Mouse (Mus musculus) intestine, postnatal 0 days (tissue): Measurements from ENCODE around the gene AC131692.1. TPM values are rescaled to one million over a fixed set of nuclear protein-coding genes. Genes with fewer than 3 reads are reported as not detected.
A peak's percentile ranks its signal among the peaks of the same experiment; 100 is the strongest.

ENCODE experiments used
- ATAC-seq: fragments of 200-750 bp; cut with Nextera tagmentation; 2 replicates; pipeline ENCODE4 v1.8.0; 2017; ENCODE audit warnings: mild to moderate bottlenecking, moderate TSS enrichment, moderate library complexity
- H3K27ac ChIP-seq: fragments of 300-500 bp; sonication (generic); 2 replicates; pipeline ENCODE4 v1.5.1; 2014; ENCODE audit warnings: mild to moderate bottlenecking, low read depth, low read length, moderate library complexity
- H3K27me3 ChIP-seq: fragments of 300-500 bp; sonication (generic); replicated peaks from 2 replicates; pipeline ENCODE4 v1.6.1; 2014; ENCODE audit warnings: low read length, mixed read lengths; ENCODE audit not compliant: control insufficient read depth, insufficient read depth
- H3K36me3 ChIP-seq: fragments of 300-500 bp; sonication (generic); 2 replicates; pipeline ENCODE4 v1.6.1; 2014; ENCODE audit warnings: mild to moderate bottlenecking, moderate library complexity; ENCODE audit not compliant: control insufficient read depth, insufficient read depth
- H3K4me1 ChIP-seq: fragments of 300-500 bp; sonication (generic); replicated peaks from 2 replicates; pipeline ENCODE4 v1.6.1; 2014; ENCODE audit warnings: antibody characterized with exemption, low read length, mixed read lengths; ENCODE audit not compliant: control insufficient read depth, insufficient read depth
- H3K4me2 ChIP-seq: fragments of 300-500 bp; sonication (generic); replicated peaks from 2 replicates; pipeline ENCODE4 v1.6.1; 2014; ENCODE audit warnings: low read depth, mild to moderate bottlenecking, moderate library complexity
- H3K4me3 ChIP-seq: fragments of 300-500 bp; sonication (generic); 2 replicates; pipeline ENCODE4 v1.5.1; 2014; ENCODE audit warnings: low read depth, low read length
- H3K9ac ChIP-seq: fragments of 300-500 bp; sonication (generic); 2 replicates; pipeline ENCODE4 v1.6.1; 2014; ENCODE audit warnings: mild to moderate bottlenecking, low read depth, low read length
- H3K9me3 ChIP-seq: fragments of 300-500 bp; sonication (generic); 2 replicates; pipeline ENCODE4 v1.6.1; 2016; ENCODE audit warnings: mixed run types; ENCODE audit not compliant: control insufficient read depth
- CTCF ChIP-seq: sonication (generic); IDR thresholded peaks from 2 replicates; pipeline ENCODE4 v1.5.1; 2016; ENCODE audit warnings: low read depth, mild to moderate bottlenecking, control low read depth, antibody characterized with exemption, moderate library complexity
- WGBS: fragments of 180-500 bp; shearing (Covaris S2); extraction: QIAGEN DNeasy Blood & Tissue Kit; methylation state at CpG from one replicate; pipeline ENCODE4 v1.1.7; 2014; 5-methylcytosine and 5-hydroxymethylcytosine counted together
- polyA plus RNA-seq: library from polyadenylated mRNA; unstranded; fragments of >200 nt; fragmentation: Nextera tagmentation; extraction: Ambion mirVana; gene quantifications from 2 replicates; pipeline ENCODE4 v1.2.1, GENCODE M21; 2015

Gene AC131692.1
- polyA plus RNA-seq, 1 experiment from 2014 or later = not detected

- peak overlapping the region; percentile 91 for H3K27ac ChIP-seq
- H3K9ac ChIP-seq = peak overlapping the region; percentile 78; the same call in 1 of the 2 replicates
- no peak for TF ChIP-seq CTCF
- no peaks in the 10 kb centered on the region for H3K9me3 ChIP-seq
- no peaks in the 10 kb centered on the region for H3K27me3 ChIP-seq
- ATAC-seq = 0 out of 2 replicates have a peak, but pooled peaks have one; percentile 1
- peaks cover 27% of the 10 kb centered on the region for H3K36me3 ChIP-seq
- peak overlapping the region; percentile 98 for H3K4me2 ChIP-seq
- H3K4me3 ChIP-seq = peak overlapping the region; percentile 73
- WGBS = under 1% methylated on average over 8 of the region's 8 CpGs
- H3K4me1 ChIP-seq = no peaks in the 10 kb centered on the region; the same call in 1 of the 2 replicates
Observed at GRCm38 (mm10) chr19:6118677-6119185, 24.5 kb downstream of the AC131692.1 start.

GRCm38 (mm10) chr19:6121761-6122160 is 27.5 kb downstream of the AC131692.1 start:
- Histone ChIP-seq H3K9me3 (no peaks in the 10 kb centered on the region), H3K9ac (no peak overlapping the region), H3K4me3 (no peak overlapping the region), H3K36me3 (no peaks in the 10 kb centered on the region), H3K27ac (no peak overlapping the region), H3K4me1 (no peaks in the 10 kb centered on the region; the same call in 1 of the 2 replicates), H3K4me2 (0 out of 2 replicates have a peak overlapping the region, but pooled peaks have one; percentile 17), H3K27me3 (no peaks in the 10 kb centered on the region)
- whole genome bisulfite sequencing = 26% methylated on average over 17 of the region's 19 CpGs
- ATAC-seq = no peak
- TF ChIP-seq CTCF = no peak

GRCm38 (mm10) chr19:6123330-6123729 is 29.1 kb downstream of the AC131692.1 start:
- peak; percentile 59 for ATAC-seq
- no peaks in the 10 kb centered on the region for H3K36me3 ChIP-seq
- H3K4me3 ChIP-seq = no peak overlapping the region
- TF ChIP-seq CTCF = no peak
- WGBS = 49% methylated on average over 8 of the region's 8 CpGs
- no peaks in the 10 kb centered on the region for H3K27me3 ChIP-seq
- no peaks in the 10 kb centered on the region for H3K4me1 ChIP-seq
- no peak overlapping the region for H3K4me2 ChIP-seq
- peak overlapping the region; percentile 29 for H3K27ac ChIP-seq
- no peaks in the 10 kb centered on the region for H3K9me3 ChIP-seq
- no peak overlapping the region for H3K9ac ChIP-seq

GRCm38 (mm10) chr19:6124898-6125297 is 30.7 kb downstream of the AC131692.1 start:
- Histone ChIP-seq H3K9ac (no peak overlapping the region), H3K36me3 (no peaks in the 10 kb centered on the region), H3K9me3 (no peaks in the 10 kb centered on the region), H3K27ac (no peak overlapping the region), H3K4me1 (no peaks in the 10 kb centered on the region), H3K27me3 (no peaks in the 10 kb centered on the region), H3K4me2 (no peak overlapping the region), H3K4me3 (no peak overlapping the region)
- ATAC-seq = no peak
- 75% methylated on average over 2 of the region's 2 CpGs for WGBS
- TF ChIP-seq CTCF = no peak

GRCm38 (mm10) chr19:6126289-6126688 is 32.1 kb downstream of the AC131692.1 start:
- Histone ChIP-seq H3K9me3 (no peaks in the 10 kb centered on the region), H3K27ac (no peak overlapping the region), H3K4me3 (no peak overlapping the region), H3K27me3 (no peaks in the 10 kb centered on the region), H3K9ac (no peak overlapping the region), H3K36me3 (no peaks in the 10 kb centered on the region), H3K4me1 (no peaks in the 10 kb centered on the region), H3K4me2 (no peak overlapping the region)
- TF ChIP-seq CTCF = peak; percentile 85
- ATAC-seq = no peak
- 27% methylated on average over 4 of the region's 4 CpGs for WGBS

GRCm38 (mm10) chr19:6126789-6127580 is 32.8 kb downstream of the AC131692.1 start:
- no peaks in the 10 kb centered on the region for H3K27me3 ChIP-seq
- no peak for ATAC-seq
- no peak overlapping the region for H3K9ac ChIP-seq
- WGBS = 58% methylated on average over 10 of the region's 10 CpGs
- peak overlapping the region; percentile 94; the same call in 1 of the 2 replicates for H3K27ac ChIP-seq
- TF ChIP-seq CTCF = no peak
- no peaks in the 10 kb centered on the region for H3K9me3 ChIP-seq
- no peaks in the 10 kb centered on the region for H3K4me1 ChIP-seq
- no peaks in the 10 kb centered on the region for H3K36me3 ChIP-seq
- peak overlapping the region; percentile 42 for H3K4me3 ChIP-seq
- peak overlapping the region; percentile 69 for H3K4me2 ChIP-seq
